Mouse (Mus musculus): ENCODE data around the gene Pde4b.

The Pde4b gene

GRCm38 (mm10) chr4:102408938-102409337 is 321.6 kb downstream of the Pde4b start:
- no peak for DNase-seq

GRCm38 (mm10) chr4:102413101-102413500 is 325.8 kb downstream of the Pde4b start:
- DNase-seq: no peak

- DNase-seq: no peak
These were observed 326.5 kb downstream of the Pde4b start for GRCm38 (mm10) chr4:102413794-102414193.

GRCm38 (mm10) chr4:102414610-102415009 is 327.3 kb downstream of the Pde4b start:
- no peak for DNase-seq

- no peak for DNase-seq
These were observed 333.6 kb downstream of the Pde4b start for GRCm38 (mm10) chr4:102420794-102421397.

GRCm38 (mm10) chr4:102421398-102421859 is 334.1 kb downstream of the Pde4b start:
- DNase-seq: no peak

DNA sequence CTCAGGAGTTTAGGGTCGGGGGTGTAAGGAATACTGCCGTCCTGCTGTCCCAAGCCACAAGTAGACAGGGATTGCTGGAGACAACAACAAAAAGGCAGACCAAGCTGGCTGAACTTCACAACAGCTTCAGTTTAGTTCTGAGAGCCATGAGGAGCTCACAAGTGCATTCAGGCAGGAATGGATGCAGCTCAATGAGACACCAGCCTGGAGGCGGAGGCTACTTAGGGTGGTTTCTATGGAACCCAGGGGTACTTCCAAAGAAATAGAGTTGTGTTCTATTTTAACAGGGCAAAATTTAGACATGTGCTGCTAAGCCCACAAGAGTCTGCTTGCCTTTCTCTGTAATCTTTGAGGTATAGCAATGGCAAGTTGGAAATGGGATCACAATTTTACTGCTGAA is 336.8 kb downstream of the Pde4b start:
- no peak for DNase-seq

DNA sequence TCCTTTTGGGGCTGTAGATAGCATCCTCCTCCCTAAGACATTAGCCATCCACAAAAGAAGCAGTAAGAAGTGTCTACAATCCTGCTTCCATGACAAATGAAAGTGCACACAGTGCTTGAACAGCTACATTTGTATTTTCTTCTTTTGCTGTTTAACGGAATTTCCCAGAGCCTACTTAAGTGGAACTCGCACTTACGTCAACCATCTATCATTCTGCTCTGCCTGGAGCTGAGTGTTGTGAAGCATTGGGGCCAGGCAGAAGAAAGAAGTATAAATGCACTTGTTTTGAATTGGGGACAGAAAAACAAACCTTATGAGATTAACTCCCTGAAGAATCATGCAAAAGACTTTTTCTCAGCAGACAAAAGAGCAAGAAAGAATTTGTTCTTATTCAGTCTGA is 338.1 kb downstream of the Pde4b start:
- DNase-seq: no peak

DNA sequence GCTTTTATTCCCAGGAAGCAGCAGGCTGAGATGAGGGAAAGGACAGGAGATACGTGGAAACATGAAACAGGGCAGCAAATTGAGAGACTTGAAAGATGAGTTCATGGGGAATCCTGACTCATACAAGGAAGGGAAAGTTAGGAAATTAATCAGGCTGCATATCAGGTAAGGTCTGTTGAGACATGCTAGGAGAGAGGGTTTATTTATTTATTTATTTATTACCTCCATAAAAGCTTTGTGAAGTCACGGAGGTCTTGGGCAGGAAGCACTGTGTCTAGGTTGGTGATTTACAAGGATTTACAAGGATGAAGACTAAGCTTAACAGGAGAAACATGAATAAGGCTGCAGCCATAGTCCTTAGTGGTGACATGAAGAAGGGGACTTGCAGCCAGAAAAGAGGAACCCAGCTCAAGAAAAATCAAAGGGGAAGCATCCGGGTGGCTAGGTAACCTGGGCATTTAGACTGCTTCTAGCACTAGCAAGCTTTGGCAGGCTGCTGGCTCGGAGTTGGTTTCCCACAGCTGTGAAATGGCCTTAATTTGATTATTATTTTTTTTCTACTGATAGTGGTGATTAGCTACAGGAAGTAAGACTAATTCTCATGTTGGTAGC is 342.5 kb downstream of the Pde4b start:
- DNase-seq: no peak

DNA sequence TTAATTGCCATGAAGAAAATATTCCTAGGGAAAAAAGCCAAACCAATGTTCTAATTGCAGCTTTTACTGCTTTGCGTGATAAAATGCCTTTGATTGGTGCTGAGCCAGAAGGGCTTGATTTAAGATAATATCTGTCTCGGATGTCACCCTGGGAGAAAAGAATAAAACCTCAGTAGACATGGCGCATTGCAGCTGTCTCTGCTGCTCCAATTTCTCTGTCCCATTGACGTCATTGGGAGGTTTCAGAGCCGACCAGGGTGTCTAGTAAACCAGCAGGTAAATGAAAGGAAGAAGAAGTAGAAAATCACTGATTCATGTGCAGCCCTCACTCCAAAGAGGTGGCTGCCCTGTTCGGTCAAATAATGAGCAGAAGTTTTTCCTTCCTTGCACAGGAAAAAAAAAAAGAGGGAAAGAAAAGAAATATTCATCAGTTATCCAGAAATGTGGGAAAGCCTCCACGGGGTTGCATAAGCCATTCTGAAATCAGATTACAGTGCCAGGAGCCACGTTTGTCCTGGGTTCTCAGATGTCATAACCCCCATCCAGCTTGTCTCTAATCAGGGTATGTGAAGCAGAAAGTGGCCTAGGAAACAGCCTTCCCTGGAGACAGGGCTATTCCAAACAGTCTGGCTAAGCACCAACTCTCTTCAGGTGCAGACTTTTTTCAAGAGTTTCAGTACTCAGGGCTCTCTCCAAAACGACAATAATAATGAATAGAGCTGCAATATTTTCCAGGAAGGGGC is 344.9 kb downstream of the Pde4b start:
- DNase-seq: peak; percentile 26

GRCm38 (mm10) chr4:102439401-102440118 is 352.2 kb downstream of the Pde4b start:
- DNase-seq: no peak

DNA sequence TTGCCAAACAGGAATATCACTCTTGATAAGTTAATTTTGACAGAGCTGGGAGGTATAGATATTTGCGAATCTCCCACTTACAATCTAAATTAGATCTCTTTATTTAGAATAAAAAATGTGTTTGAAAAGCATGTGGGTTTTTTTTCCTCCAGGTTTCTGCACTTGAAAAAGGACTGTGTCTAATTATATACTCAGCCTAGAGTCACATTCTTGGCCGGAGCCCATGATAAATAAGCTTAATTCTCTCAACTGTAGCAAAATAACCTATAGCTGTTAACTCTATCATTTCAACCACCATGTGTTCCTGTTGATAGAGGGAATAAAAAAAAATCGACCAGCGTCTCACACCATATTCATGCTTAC is 352.8 kb downstream of the Pde4b start:
- no peak for DNase-seq

DNA sequence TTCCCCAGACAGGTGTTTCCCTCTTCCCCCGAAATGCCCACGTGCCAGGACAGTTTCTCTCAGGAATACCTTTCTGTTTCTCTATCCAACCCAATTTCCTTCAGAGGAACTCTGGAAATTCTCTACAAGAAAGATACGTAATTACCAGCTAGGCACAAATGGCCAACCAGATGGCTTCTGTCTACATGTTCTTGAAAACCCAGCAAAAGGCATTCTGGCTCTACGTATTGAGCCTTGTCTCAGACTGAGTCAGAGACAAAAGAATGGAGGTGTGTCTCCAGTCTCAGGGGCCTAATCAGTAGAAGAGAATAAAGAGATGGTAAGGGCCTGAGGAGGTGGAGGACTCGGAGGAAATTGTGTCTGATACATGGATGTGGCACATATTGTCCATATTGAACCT is 356.2 kb downstream of the Pde4b start:
- DNase-seq: no peak

DNA sequence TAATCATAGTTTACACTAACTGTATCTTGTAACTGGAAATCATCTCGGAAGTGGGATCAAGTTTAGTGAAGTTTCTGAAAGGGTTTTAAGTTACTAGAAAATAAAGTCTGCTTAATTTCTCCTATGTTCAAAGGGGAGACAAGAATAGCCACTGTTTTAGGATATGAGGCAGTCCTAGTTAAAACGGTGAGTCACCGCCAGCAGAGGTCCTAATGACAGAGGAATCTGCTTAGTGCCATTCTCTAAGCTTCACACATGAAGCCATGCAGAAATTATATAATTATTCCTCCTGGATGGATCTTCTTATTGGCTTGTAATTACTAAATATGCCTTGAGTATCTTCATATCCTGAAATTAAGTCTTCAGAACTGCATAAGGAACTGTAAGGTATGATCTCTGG is 357.2 kb downstream of the Pde4b start:
- DNase-seq: no peak

- DNase-seq: no peak
These were observed 359.0 kb downstream of the Pde4b start for GRCm38 (mm10) chr4:102446160-102446945.

DNA sequence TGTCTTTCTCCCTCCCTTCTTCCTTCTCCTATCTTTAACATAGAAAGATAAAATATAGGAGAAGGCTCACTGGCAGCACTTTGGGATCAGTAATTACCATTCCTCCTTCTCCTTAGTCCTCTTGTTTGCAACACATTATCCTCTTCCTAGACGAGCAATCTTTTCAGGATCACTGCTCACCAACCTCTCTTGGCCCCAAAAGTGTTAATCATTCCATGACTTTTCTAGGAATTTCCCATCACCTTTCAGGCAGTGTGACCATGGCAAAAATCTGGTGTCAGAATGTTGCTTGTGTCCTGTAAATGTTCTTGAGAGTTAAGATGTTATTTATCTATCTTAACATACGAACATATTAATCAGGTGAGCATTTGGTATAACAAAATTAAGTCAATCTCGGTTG is 369.1 kb downstream of the Pde4b start:
- DNase-seq: no peak

DNA sequence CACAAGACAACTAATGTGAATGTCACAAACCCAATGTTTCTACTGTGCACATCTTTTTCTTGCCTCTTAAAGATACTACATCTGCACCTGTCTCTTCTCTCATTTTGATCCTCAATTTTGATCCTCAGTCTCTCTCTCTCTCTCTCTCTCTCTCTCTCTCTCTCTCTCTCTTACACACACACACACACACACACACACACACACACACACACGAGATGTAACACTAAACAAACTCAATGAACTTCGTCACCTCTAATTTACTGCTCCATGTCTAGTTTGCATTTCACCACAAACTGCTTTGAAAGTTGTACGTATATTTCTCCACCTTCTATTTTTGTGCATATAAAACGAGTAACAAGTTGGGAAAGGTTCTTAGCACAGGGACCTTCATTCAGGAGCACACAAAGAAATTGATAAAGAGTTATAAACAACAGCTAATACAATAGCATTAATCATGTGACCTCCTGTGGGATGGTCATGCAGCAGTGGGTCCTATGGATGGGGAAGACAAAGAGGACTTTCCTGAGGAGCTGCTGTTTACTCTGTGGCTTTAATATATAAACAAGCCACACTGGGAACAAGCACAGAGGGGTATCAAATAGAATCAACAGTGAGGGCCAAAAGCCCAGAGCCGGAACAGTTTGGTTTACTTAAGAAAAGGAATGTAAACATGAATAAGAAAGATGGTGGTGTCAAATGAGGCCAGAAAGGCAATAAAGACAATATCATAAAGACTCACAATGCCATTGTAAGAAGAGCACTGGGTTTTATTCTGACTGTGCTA is 372.1 kb downstream of the Pde4b start:
- DNase-seq: no peak

GRCm38 (mm10) chr4:102478104-102478503 is 390.8 kb downstream of the Pde4b start:
- DNase-seq: no peak

GRCm38 (mm10) chr4:102478860-102479259 is 391.5 kb downstream of the Pde4b start:
- DNase-seq: no peak

- DNase-seq: peak; percentile 54
These were observed 393.6 kb downstream of the Pde4b start for GRCm38 (mm10) chr4:102480830-102481484.

- no peak for DNase-seq
These were observed 396.1 kb downstream of the Pde4b start for GRCm38 (mm10) chr4:102483354-102484018.

All from cerebellum, adult 11 months (tissue).